Mouse (Mus musculus) C2C12 (cell line): ENCODE measurements around the gene Ube2b.

Experiments
- CEBPB ChIP-seq: IDR thresholded peaks from one replicate; pipeline ENCODE4 v1.6.1; 2011; ENCODE audit warnings: low read depth, mild to moderate bottlenecking, control low read depth, moderate library complexity
- CTCF ChIP-seq: IDR thresholded peaks from one replicate; pipeline ENCODE4 v1.5.1; 2011; ENCODE audit not compliant: control insufficient read depth, insufficient read depth, insufficient read length
- FOSL1 ChIP-seq: IDR thresholded peaks from one replicate; pipeline ENCODE4 v1.8.0; 2011; ENCODE audit warnings: mild to moderate bottlenecking, low read length; ENCODE audit not compliant: poor library complexity, insufficient read depth, severe bottlenecking
- MAX ChIP-seq: IDR thresholded peaks from one replicate; pipeline ENCODE4 v1.6.1; 2011; ENCODE audit warnings: mild to moderate bottlenecking, control low read depth
- MYOD1 ChIP-seq: IDR thresholded peaks from one replicate; pipeline ENCODE4 v1.6.1; 2011; ENCODE audit warnings: low read depth; ENCODE audit not compliant: control insufficient read depth, insufficient read length
- USF1 ChIP-seq: IDR thresholded peaks from one replicate; pipeline ENCODE4 v1.6.1; 2011; ENCODE audit warnings: low read depth, mild to moderate bottlenecking, control low read depth, moderate library complexity

DNA sequence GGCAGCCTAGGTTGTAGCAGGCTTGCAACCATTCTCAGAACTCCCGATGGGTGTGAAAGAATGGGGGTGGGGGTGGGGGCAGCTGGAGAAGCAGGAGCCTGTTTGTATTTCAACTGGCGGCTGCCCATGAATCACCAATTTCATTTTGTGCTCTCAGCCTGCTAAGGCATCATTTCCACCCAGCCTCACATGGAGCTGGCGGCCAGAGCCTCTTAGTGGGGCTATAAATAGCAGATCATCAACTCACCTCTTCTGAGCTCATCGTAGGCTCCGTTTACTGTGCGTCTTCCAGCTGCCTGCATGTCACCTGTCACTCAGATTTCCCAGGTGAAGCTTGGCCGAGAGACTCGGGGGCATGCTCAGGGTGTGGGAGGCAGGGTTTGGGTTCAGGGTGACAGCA is 55.0 kb downstream of the Ube2b start:
- TF ChIP-seq CEBPB (no peak), MAX (peak; percentile 67), CTCF (no peak), USF1 (no peak), FOSL1 (no peak), MYOD1 (peak; percentile 35)
